Mouse (Mus musculus) stomach, postnatal 0 days (tissue): ENCODE results near the gene Lgsn. TPM values are rescaled to one million over a fixed set of nuclear protein-coding genes. Genes with fewer than 3 reads are reported as not detected.

ENCODE experiments used
- ATAC-seq: fragments of 200-750 bp; cut with Nextera tagmentation; 2 replicates; pipeline ENCODE4 v1.8.0; 2017; ENCODE audit not compliant: low FRiP score, low TSS enrichment
- DNase-seq: peaks from one replicate; pipeline ENCODE4 v3.0.0-alpha.2; 2016; ENCODE audit warnings: low spot score
- H3K27ac ChIP-seq: fragments of 300-500 bp; sonication (generic); replicated peaks from 2 replicates; pipeline ENCODE4 v1.5.1; 2014; ENCODE audit warnings: mild to moderate bottlenecking, control low read depth
- H3K27me3 ChIP-seq: fragments of 300-500 bp; sonication (generic); 2 replicates; pipeline ENCODE4 v1.6.1; 2014; ENCODE audit warnings: low read length; ENCODE audit not compliant: control insufficient read depth, insufficient read depth
- H3K36me3 ChIP-seq: fragments of 300-500 bp; sonication (generic); 2 replicates; pipeline ENCODE4 v1.6.1; 2014; ENCODE audit warnings: low read length, mixed read lengths; ENCODE audit not compliant: control insufficient read depth, insufficient read depth
- H3K4me1 ChIP-seq: fragments of 300-500 bp; sonication (generic); replicated peaks from 2 replicates; pipeline ENCODE4 v1.6.1; 2014; ENCODE audit warnings: antibody characterized with exemption; ENCODE audit not compliant: control insufficient read depth, insufficient read depth
- H3K4me2 ChIP-seq: fragments of 300-500 bp; sonication (generic); replicated peaks from 2 replicates; pipeline ENCODE4 v1.6.1; 2014; ENCODE audit warnings: low read depth, mild to moderate bottlenecking, control low read depth, moderate library complexity
- H3K4me3 ChIP-seq: fragments of 300-500 bp; sonication (generic); 2 replicates; pipeline ENCODE4 v1.5.1; 2014; ENCODE audit warnings: low read depth, low read length, control low read depth
- H3K9ac ChIP-seq: fragments of 300-500 bp; sonication (generic); 2 replicates; pipeline ENCODE4 v1.6.1; 2014; ENCODE audit warnings: mild to moderate bottlenecking, low read length, control low read depth, mixed read lengths
- H3K9me3 ChIP-seq: fragments of 300-500 bp; sonication (generic); 2 replicates; pipeline ENCODE4 v1.6.1; 2016; ENCODE audit warnings: low read length; ENCODE audit not compliant: control insufficient read depth
- CTCF ChIP-seq: IDR thresholded peaks from 2 replicates; pipeline ENCODE4 v1.5.1; 2016; ENCODE audit warnings: antibody characterized with exemption, low read depth, mild to moderate bottlenecking, moderate library complexity
- EP300 ChIP-seq: optimal IDR thresholded peaks from 2 replicates; pipeline ENCODE3; 2016; ENCODE audit warnings: antibody characterized with exemption
- WGBS: fragments of 180-500 bp; shearing (Covaris S2); extraction: QIAGEN DNeasy Blood & Tissue Kit; methylation state at CpG from one replicate; pipeline ENCODE4 v1.1.7; 2014; 5-methylcytosine and 5-hydroxymethylcytosine counted together
- polyA plus RNA-seq: library from polyadenylated mRNA; unstranded; fragments of >200 nt; fragmentation: Nextera tagmentation; extraction: Ambion mirVana; gene quantifications from 2 replicates; pipeline ENCODE4 v1.2.1, GENCODE M21; 2015

The Lgsn gene
- polyA plus RNA-seq, 1 experiment from 2014 or later = not detected

- no peak overlapping the region for H3K4me2 ChIP-seq
- no peak overlapping the region for H3K9ac ChIP-seq
- H3K4me3 ChIP-seq = no peak overlapping the region
- no peak overlapping the region for H3K27ac ChIP-seq
- TF ChIP-seq EP300 = no peak
- no peak for TF ChIP-seq CTCF
- no peaks in the 10 kb centered on the region for H3K9me3 ChIP-seq
- ATAC-seq = no peak
- DNase-seq = no peak
- H3K36me3 ChIP-seq = no peaks in the 10 kb centered on the region
- H3K27me3 ChIP-seq = no peaks in the 10 kb centered on the region
- 88% methylated on average over 10 of the region's 10 CpGs for WGBS
- H3K4me1 ChIP-seq = no peaks in the 10 kb centered on the region
These were observed 27.6 kb downstream of the Lgsn start for GRCm38 (mm10) chr1:31203771-31204170.

- no peak for TF ChIP-seq CTCF
- TF ChIP-seq EP300 = no peak
- Histone ChIP-seq H3K36me3 (no peaks in the 10 kb centered on the region), H3K27ac (no peak overlapping the region), H3K9me3 (no peaks in the 10 kb centered on the region), H3K27me3 (no peaks in the 10 kb centered on the region), H3K9ac (no peak overlapping the region), H3K4me3 (no peak overlapping the region), H3K4me2 (no peak overlapping the region), H3K4me1 (no peaks in the 10 kb centered on the region)
- WGBS = 72% methylated on average over 7 of the region's 7 CpGs
- DNase-seq (no peak), ATAC-seq (no peak)
These were observed 29.1 kb downstream of the Lgsn start for GRCm38 (mm10) chr1:31205346-31205745.

- ATAC-seq = no peak
- Histone ChIP-seq H3K36me3 (no peaks in the 10 kb centered on the region), H3K4me3 (no peak overlapping the region), H3K27me3 (no peaks in the 10 kb centered on the region), H3K4me2 (no peak overlapping the region), H3K4me1 (no peaks in the 10 kb centered on the region), H3K27ac (no peak overlapping the region), H3K9ac (no peak overlapping the region), H3K9me3 (no peaks in the 10 kb centered on the region)
- no peak for TF ChIP-seq EP300
- TF ChIP-seq CTCF = no peak
- DNase-seq = no peak
- WGBS = 67% methylated on average over 3 of the region's 3 CpGs
These were observed 29.6 kb downstream of the Lgsn start for GRCm38 (mm10) chr1:31205770-31206169.

- H3K4me1 ChIP-seq = no peaks in the 10 kb centered on the region
- TF ChIP-seq CTCF (peak; percentile 90), EP300 (no peak)
- DNase-seq (peak; percentile 34), ATAC-seq (no peak)
- 0% methylated on average over 5 of the region's 5 CpGs for WGBS
- H3K9me3 ChIP-seq = no peaks in the 10 kb centered on the region
- no peak overlapping the region for H3K27ac ChIP-seq
- no peaks in the 10 kb centered on the region for H3K27me3 ChIP-seq
- no peaks in the 10 kb centered on the region for H3K36me3 ChIP-seq
- H3K9ac ChIP-seq = no peak overlapping the region
- no peak overlapping the region for H3K4me2 ChIP-seq
- no peak overlapping the region for H3K4me3 ChIP-seq
These were observed 33.9 kb downstream of the Lgsn start for GRCm38 (mm10) chr1:31210144-31210543.

- DNase-seq = no peak
These were observed 38.6 kb downstream of the Lgsn start for GRCm38 (mm10) chr1:31214831-31215230.

GRCm38 (mm10) chr1:31220599-31221250 lies 44.5 kb downstream of the Lgsn start:
- H3K4me3 ChIP-seq = no peak overlapping the region
- no peaks in the 10 kb centered on the region for H3K27me3 ChIP-seq
- no peak overlapping the region for H3K9ac ChIP-seq
- H3K9me3 ChIP-seq = no peaks in the 10 kb centered on the region
- no peak overlapping the region for H3K27ac ChIP-seq
- ATAC-seq = no peak
- no peak overlapping the region for H3K4me2 ChIP-seq
- TF ChIP-seq CTCF (no peak), EP300 (no peak)
- WGBS = 89% methylated on average over 4 of the region's 4 CpGs
- H3K36me3 ChIP-seq = no peaks in the 10 kb centered on the region
- DNase-seq = no peak
- H3K4me1 ChIP-seq = no peaks in the 10 kb centered on the region

More at GRCm38 (mm10) chr1:31214831-31215230, 38.6 kb downstream of the Lgsn start:
- Histone ChIP-seq H3K27ac (no peak overlapping the region), H3K4me1 (no peaks in the 10 kb centered on the region), H3K36me3 (no peaks in the 10 kb centered on the region), H3K9me3 (no peaks in the 10 kb centered on the region), H3K4me3 (no peak overlapping the region), H3K9ac (no peak overlapping the region), H3K4me2 (no peak overlapping the region), H3K27me3 (no peaks in the 10 kb centered on the region)
- WGBS = 48% methylated on average over 1 of the region's 1 CpGs
- ATAC-seq = no peak
- TF ChIP-seq EP300 (no peak), CTCF (no peak)
